Mouse (Mus musculus): Measurements from ENCODE around the gene Ubr2.

GRCm38 (mm10) chr17:46995621-46996020 lies 14.7 kb downstream of the Ubr2 start:
- TF ChIP-seq CTCF (IDR thresholded peaks at IDR 0.05; ENCODE audit: insufficient read depth, low read length) (no peak), POLR2A (IDR thresholded peaks at IDR 0.05; ENCODE audit: borderline replicate concordance, extremely low read depth, low read depth, low read length) (no peak)
